Mouse (Mus musculus): ENCODE measurements around the gene Sarm1.

GRCm38 (mm10) chr11:78488168-78488567, 9.4 kb downstream of the Sarm1 start:
- TF ChIP-seq POLR2A (IDR thresholded peaks at IDR 0.05; ENCODE audit: borderline replicate concordance, low read depth, low read length) (no peak), CTCF (IDR thresholded peaks at IDR 0.05; ENCODE audit: low read depth, low read length) (peak; percentile 90)
